Mouse (Mus musculus): ENCODE data around the gene Nol3. TPM values are rescaled to one million over a fixed set of nuclear protein-coding genes. Genes with fewer than 3 reads are reported as not detected.

Gene Nol3
- polyA plus RNA-seq, 1 experiment, result 0.09 TPM

DNA sequence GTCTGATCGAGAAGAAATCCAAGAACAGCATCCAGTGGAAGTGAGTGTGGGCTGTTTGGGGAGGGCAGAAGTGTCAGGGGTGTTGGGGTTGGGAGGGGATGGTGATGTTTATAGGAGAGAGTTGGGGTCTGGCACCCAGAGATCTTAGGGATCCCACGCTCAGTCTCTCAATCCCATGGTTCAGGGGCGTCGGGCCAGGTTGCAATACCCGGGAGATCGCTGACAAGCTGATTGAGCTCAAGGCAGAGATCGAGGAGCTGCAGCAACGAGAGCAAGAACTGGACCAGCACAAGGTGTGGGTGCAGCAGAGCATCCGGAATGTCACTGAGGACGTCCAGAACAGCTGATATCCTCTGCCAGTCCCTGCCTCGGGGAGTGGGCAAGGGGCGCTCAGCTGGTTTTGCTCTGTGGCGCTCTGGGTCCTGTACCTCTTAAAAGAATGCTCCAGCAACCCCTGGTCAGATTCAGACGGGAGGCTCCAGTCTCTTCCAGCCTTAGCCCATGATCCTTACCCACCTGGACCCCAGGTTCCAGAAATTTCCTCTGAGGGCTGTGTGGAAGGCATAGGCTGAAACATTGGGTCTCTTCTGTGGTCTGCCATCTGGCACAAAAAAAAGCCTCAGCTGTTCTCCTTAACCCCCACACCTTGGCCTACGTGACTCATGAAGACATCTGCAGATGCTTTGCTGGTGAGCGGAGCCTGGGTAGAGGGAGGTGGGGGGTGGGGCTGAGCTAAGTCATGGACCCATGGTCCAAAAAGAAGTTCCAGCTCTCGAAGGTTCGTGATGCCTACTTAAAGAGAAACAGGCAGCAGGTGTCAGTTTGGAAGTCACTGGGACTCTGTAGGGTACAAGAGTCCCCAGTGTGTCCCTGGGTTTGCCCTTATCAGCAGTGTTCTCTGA, 22.7 kb downstream of the Nol3 start:
- Histone ChIP-seq H3K27me3 (ENCODE audit: control insufficient read depth, insufficient read depth, low read length) (no peaks in the 10 kb centered on the region), H3K27ac (ENCODE audit: control insufficient read depth, insufficient read depth, low read depth, low read length) (0 out of 2 replicates have a peak overlapping the region, but pooled peaks have one; percentile 75), H3K4me3 (ENCODE audit: control insufficient read depth, low read depth, low read length) (peak overlapping the region; percentile 94), H3K4me1 (ENCODE audit: control insufficient read depth, insufficient read depth, low read length) (peaks cover 10% of the 10 kb centered on the region), H3K36me3 (ENCODE audit: control insufficient read depth, insufficient read depth, low read length) (peaks cover 2% of the 10 kb centered on the region; the same call in 1 of the 2 replicates)
- TF ChIP-seq POLR2A (IDR thresholded peaks at IDR 0.05; ENCODE audit: control insufficient read depth, low read depth, low read length) (no peak), CTCF (IDR thresholded peaks at IDR 0.05; ENCODE audit: control insufficient read depth, insufficient read depth, insufficient replicate concordance, low read depth, low read length) (no peak)

DNA sequence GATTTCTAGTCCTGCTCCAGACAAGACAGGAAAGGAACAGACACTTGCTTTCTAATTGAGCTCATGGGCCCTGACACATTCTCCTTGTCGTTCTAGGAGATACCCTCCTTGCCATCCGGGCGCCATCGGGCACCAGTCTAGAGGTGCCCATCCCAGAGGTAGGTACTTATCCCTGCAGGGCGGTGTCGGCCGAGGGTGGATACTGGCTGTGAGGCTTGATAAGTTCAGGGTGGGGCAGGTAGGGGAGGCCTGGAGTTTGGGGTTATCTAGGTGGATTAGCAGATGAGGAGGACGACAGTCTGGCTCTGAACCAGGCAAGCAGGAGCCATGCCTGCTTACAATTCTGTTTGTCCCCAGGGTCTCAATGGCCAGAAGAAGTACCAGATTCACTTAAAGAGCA, 24.0 kb downstream of the Nol3 start:
- no peaks in the 10 kb centered on the region for H3K27me3 ChIP-seq (ENCODE audit: control insufficient read depth, insufficient read depth, low read length)
- no peak overlapping the region for H3K4me3 ChIP-seq (ENCODE audit: control insufficient read depth, low read depth, low read length)
- H3K36me3 ChIP-seq (ENCODE audit: control insufficient read depth, insufficient read depth, low read length), result peaks cover 2% of the 10 kb centered on the region; the same call in 1 of the 2 replicates
- TF ChIP-seq CTCF (IDR thresholded peaks at IDR 0.05; ENCODE audit: control insufficient read depth, insufficient read depth, insufficient replicate concordance, low read depth, low read length) (no peak), POLR2A (IDR thresholded peaks at IDR 0.05; ENCODE audit: control insufficient read depth, low read depth, low read length) (no peak)
- H3K27ac ChIP-seq (ENCODE audit: control insufficient read depth, insufficient read depth, low read depth, low read length), result no peak overlapping the region
- peaks cover 10% of the 10 kb centered on the region for H3K4me1 ChIP-seq (ENCODE audit: control insufficient read depth, insufficient read depth, low read length)

DNA sequence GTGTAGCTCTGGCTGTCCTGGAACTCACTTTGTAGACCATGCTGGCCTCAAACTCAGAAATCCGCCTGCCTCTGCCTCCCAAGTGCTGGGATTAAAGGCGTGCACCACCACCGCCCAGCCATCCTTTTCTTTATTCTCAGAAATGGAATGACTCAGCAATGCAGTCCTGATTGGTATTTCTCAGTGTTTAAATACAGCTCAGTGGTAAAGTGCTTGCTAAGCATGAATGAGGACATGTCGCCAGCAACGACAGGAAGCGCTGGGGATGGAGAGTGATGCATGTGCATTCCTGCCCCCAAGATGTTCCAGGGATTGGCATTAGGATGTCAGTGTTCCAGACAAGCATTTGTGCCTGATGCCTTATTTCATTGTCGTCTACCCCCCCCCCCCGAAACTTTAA, 27.5 kb downstream of the Nol3 start:
- TF ChIP-seq POLR2A (IDR thresholded peaks at IDR 0.05; ENCODE audit: control insufficient read depth, low read depth, low read length) (no peak), CTCF (IDR thresholded peaks at IDR 0.05; ENCODE audit: control insufficient read depth, insufficient read depth, insufficient replicate concordance, low read depth, low read length) (no peak)
- Histone ChIP-seq H3K27ac (ENCODE audit: control insufficient read depth, insufficient read depth, low read depth, low read length) (no peak overlapping the region), H3K27me3 (ENCODE audit: control insufficient read depth, insufficient read depth, low read length) (no peaks in the 10 kb centered on the region), H3K4me3 (ENCODE audit: control insufficient read depth, low read depth, low read length) (no peak overlapping the region), H3K36me3 (ENCODE audit: control insufficient read depth, insufficient read depth, low read length) (peaks cover 2% of the 10 kb centered on the region; the same call in 1 of the 2 replicates), H3K4me1 (ENCODE audit: control insufficient read depth, insufficient read depth, low read length) (peaks cover 13% of the 10 kb centered on the region)

DNA sequence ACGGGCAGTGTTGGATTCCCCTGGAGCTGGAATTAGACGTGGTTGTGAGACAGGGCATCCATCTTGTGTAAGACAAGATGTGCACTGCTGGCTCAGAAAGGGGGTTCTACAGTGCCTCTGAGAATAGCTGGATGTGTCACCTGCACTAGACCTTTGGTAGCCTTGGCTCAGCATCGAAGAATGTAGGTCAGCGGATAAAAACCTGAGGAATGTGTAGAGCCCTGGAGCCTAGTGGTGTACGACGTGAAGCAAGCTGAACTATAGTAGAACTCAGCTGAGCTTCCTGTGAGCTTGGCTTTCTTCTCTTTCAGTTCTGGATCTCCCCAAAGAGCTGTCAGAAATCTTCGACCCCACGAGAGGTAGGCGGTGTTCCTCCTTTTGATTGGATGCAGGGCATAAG, 27.9 kb downstream of the Nol3 start:
- Histone ChIP-seq H3K27ac (ENCODE audit: control insufficient read depth, insufficient read depth, low read depth, low read length) (no peak overlapping the region), H3K36me3 (ENCODE audit: control insufficient read depth, insufficient read depth, low read length) (peaks cover 2% of the 10 kb centered on the region; the same call in 1 of the 2 replicates), H3K4me1 (ENCODE audit: control insufficient read depth, insufficient read depth, low read length) (peaks cover 8% of the 10 kb centered on the region), H3K27me3 (ENCODE audit: control insufficient read depth, insufficient read depth, low read length) (no peaks in the 10 kb centered on the region), H3K4me3 (ENCODE audit: control insufficient read depth, low read depth, low read length) (no peak overlapping the region)
- TF ChIP-seq CTCF (IDR thresholded peaks at IDR 0.05; ENCODE audit: control insufficient read depth, insufficient read depth, insufficient replicate concordance, low read depth, low read length) (no peak), POLR2A (IDR thresholded peaks at IDR 0.05; ENCODE audit: control insufficient read depth, low read depth, low read length) (no peak)

DNA sequence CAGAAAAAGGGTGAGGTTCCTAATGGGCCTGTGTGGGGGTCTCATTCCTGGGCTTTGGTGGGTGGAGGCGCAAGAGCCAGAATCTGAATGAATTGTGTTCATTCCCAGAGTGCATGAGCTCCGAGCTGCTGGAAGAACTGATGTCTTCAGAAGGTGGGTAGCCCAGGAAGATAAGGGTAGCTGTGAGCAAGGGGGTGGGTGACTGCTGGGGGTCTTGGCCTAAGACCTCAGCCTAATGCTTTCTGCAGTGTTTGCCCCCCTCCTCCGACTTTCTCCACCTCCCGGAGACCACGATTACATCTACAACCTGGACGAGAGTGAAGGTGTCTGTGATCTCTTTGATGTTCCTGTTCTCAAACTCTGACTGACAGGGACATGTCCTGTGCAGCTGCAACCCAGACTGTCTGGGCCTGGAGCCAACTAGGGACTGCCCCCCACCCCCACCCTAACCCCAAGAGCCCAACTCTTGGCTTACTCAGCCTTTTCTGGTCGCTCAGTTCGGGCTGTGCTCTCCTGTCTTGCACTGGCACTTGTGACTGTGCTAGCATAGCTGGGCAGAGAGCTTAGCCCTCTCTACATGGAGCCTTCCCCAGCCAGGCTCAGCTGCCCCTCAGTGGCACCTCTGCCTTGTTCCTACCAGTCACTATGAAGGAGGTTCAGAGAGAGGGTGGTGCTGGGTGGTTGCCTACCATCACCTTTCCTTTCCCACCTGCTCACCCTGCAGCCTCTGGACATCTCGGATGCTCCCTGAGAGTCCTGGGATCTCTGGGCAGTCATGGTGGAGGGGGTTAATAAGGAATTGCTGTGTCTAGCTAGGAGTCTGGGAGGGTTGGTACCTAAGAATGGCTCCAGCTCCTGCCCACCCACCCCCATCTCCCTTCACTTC, 28.6 kb downstream of the Nol3 start:
- Histone ChIP-seq H3K4me1 (ENCODE audit: control insufficient read depth, insufficient read depth, low read length) (peaks cover 7% of the 10 kb centered on the region), H3K36me3 (ENCODE audit: control insufficient read depth, insufficient read depth, low read length) (peaks cover 2% of the 10 kb centered on the region; the same call in 1 of the 2 replicates), H3K27ac (ENCODE audit: control insufficient read depth, insufficient read depth, low read depth, low read length) (no peak overlapping the region), H3K4me3 (ENCODE audit: control insufficient read depth, low read depth, low read length) (no peak overlapping the region), H3K27me3 (ENCODE audit: control insufficient read depth, insufficient read depth, low read length) (no peaks in the 10 kb centered on the region)
- peak; percentile 9; the same call in 1 of the 2 replicates for TF ChIP-seq CTCF (IDR thresholded peaks at IDR 0.05; ENCODE audit: control insufficient read depth, insufficient read depth, insufficient replicate concordance, low read depth, low read length)
- TF ChIP-seq POLR2A (IDR thresholded peaks at IDR 0.05; ENCODE audit: control insufficient read depth, low read depth, low read length), result no peak; the same call in 1 of the 2 replicates

DNA sequence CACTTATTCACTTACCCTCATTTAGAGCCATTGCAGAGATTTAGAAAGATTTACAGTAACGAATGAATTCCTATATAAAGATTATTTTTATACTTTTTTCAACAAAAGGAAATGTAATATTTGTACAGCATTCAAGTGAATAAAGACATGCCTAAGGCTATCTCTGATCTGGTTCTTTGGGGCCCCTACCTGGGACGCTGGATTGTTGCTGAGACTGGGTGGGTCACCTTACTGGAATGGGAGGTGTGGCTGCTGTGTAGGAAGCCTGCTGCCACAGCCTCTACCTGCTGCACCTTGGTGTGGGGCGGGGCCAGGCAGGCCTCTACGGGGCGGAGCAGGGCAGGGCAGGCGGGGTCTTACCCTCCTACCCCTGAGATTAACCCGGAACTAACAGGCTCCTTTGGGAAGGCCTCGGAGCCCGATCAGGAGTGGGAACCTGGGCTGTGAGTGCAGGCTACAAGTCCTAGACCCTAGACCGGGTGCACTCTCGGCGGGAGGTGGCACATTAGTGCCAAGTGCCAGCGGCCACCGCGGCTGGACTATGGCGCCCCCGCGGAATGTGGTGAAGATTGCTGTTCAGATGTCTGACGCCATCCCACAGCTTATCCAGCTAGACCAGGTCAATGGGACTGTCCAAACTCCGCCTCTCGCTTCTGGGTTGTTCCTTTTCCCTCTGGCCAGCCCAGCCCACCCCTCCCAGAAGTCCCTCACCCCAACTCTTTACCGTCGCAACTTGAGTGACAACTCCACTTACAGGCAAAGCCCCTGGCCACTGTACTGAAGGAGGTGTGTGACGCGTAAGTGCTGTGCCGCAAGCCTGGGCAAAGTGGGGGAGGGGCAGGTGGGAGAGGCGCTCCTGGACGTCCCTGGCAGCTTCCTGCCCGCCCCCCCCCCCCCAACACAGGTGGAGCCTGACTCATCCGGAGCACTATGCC, 29.5 kb downstream of the Nol3 start, which contains the start of gene Elmo3:
TSS of gene Elmo3 (plus strand) at position 391 of the 935 bp plus-strand sequence.
- TF ChIP-seq POLR2A (IDR thresholded peaks at IDR 0.05; ENCODE audit: control insufficient read depth, low read depth, low read length) (peak; percentile 55), CTCF (IDR thresholded peaks at IDR 0.05; ENCODE audit: control insufficient read depth, insufficient read depth, insufficient replicate concordance, low read depth, low read length) (0 out of 2 replicates have a peak, but pooled peaks have one; percentile 21)
- Histone ChIP-seq H3K4me1 (ENCODE audit: control insufficient read depth, insufficient read depth, low read length) (peaks cover 7% of the 10 kb centered on the region), H3K27ac (ENCODE audit: control insufficient read depth, insufficient read depth, low read depth, low read length) (0 out of 2 replicates have a peak within 1 kb of the TSS, but pooled peaks have one; percentile 56), H3K4me3 (ENCODE audit: control insufficient read depth, low read depth, low read length) (peak within 1 kb of the TSS; percentile 57), H3K27me3 (ENCODE audit: control insufficient read depth, insufficient read depth, low read length) (no peaks in the 10 kb centered on the region), H3K36me3 (ENCODE audit: control insufficient read depth, insufficient read depth, low read length) (peaks cover 2% of the 10 kb centered on the region; the same call in 1 of the 2 replicates)

Measured in testis, adult 2 months (tissue).